In the genomic region with DNA sequence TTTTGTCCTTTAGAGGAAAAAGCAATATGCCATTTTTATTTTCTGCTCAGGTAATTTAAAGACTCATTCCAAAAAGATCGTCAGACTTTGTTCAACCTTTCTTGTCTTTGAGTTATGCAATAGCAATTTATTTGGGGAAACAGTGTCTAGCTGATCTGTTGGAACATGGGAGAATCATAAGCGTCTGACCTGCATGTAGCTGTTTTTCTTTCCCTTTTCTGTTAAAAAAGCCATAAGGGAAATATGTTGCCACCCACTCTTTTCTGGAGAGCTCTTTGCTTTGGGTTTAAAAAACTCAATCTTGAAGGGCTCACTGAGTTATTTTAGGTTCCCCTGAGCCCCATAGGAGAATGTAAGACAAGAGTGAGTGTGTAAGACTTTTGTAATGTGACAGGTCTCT, we compare ENCODE assay signal across 18 mouse cellular contexts.
"Had no signal": no experiment of that assay in that cellular context is flagged by ENCODE, and none has a peak within 500 bp of the region (broad histone marks: within the 10 kb centered on the region; RNA-seq: fewer than 3 reads in every experiment).

No protein-coding gene starts in this region.

- H3K4me3 ChIP-seq: layer of hippocampus, adult 2 months; liver, embryonic 15.5 days; lung, embryonic 15.5 days; megakaryocyte, embryonic 14.5 days; midbrain, embryonic 10.5 days; midbrain, embryonic 13.5 days; myocyte; neural tube, embryonic 13.5 days had no signal

- DNase-seq: kidney, adult 2 months; kidney, postnatal 25 days; layer of hippocampus, postnatal 36 days; lung, adult 18-20 months; lung, postnatal 10 days; lung, postnatal 36 days; retina, postnatal 1 day; thymus, postnatal 36 days had no signal

- H3K27ac ChIP-seq: kidney, postnatal 0 days; liver, embryonic 15.5 days; lung, embryonic 15.5 days; midbrain, embryonic 10.5 days; midbrain, embryonic 13.5 days; neural tube, embryonic 13.5 days; stomach, postnatal 0 days had no signal
